Mouse (Mus musculus) embryonic facial prominence, embryonic 12.5 days (tissue): Measurements from ENCODE around the gene Zcchc13. TPM values are rescaled to one million over a fixed set of nuclear protein-coding genes. Genes with fewer than 3 reads are reported as not detected.
"Not testable (repeated sequence)": the region's sequence is repeated elsewhere in the genome, so short reads cannot be mapped to it uniquely, and the experiment has no call there.

Source experiments
- ATAC-seq: fragments of 200-750 bp; cut with Nextera tagmentation; 2 replicates; pipeline ENCODE4 v1.8.0; 2017; ENCODE audit not compliant: insufficient number of reproducible peaks, insufficient read depth, low FRiP score, low TSS enrichment
- H3K27ac ChIP-seq: fragments of 300-500 bp; sonication (generic); 2 replicates; pipeline ENCODE4 v1.5.1; 2016; ENCODE audit warnings: mild to moderate bottlenecking
- H3K27me3 ChIP-seq: fragments of 300-500 bp; sonication (generic); 2 replicates; pipeline ENCODE4 v1.6.1; 2016; ENCODE audit warnings: mild to moderate bottlenecking, moderate library complexity
- H3K36me3 ChIP-seq: fragments of 300-500 bp; sonication (generic); 2 replicates; pipeline ENCODE4 v1.6.1; 2016; ENCODE audit warnings: mild to moderate bottlenecking
- H3K4me1 ChIP-seq: fragments of 300-500 bp; sonication (generic); 2 replicates; pipeline ENCODE4 v1.6.1; 2016
- H3K4me2 ChIP-seq: fragments of 300-500 bp; sonication (generic); replicated peaks from 2 replicates; pipeline ENCODE4 v1.6.1; 2016; ENCODE audit warnings: mild to moderate bottlenecking, moderate library complexity
- H3K4me3 ChIP-seq: fragments of 300-500 bp; sonication (generic); 2 replicates; pipeline ENCODE4 v1.5.1; 2016; ENCODE audit warnings: mild to moderate bottlenecking
- H3K9ac ChIP-seq: fragments of 300-500 bp; sonication (generic); 2 replicates; pipeline ENCODE4 v1.6.1; 2016; ENCODE audit warnings: mild to moderate bottlenecking, moderate library complexity
- H3K9me3 ChIP-seq: fragments of 300-500 bp; sonication (generic); 2 replicates; pipeline ENCODE4 v1.6.1; 2016; ENCODE audit warnings: mild to moderate bottlenecking, moderate library complexity
- WGBS: fragments of 180-500 bp; shearing (Covaris S2); methylation state at CpG from one replicate; pipeline ENCODE4 v1.1.7; 2016; 5-methylcytosine and 5-hydroxymethylcytosine counted together
- polyA plus RNA-seq: library from polyadenylated mRNA; unstranded; fragments of >200 nt; fragmentation: Nextera tagmentation; extraction: Ambion mirVana; gene quantifications from 2 replicates; pipeline ENCODE4 v1.2.1, GENCODE M21; 2016

Zcchc13 gene
- polyA plus RNA-seq, 1 experiment from 2014 or later = not detected

DNA sequence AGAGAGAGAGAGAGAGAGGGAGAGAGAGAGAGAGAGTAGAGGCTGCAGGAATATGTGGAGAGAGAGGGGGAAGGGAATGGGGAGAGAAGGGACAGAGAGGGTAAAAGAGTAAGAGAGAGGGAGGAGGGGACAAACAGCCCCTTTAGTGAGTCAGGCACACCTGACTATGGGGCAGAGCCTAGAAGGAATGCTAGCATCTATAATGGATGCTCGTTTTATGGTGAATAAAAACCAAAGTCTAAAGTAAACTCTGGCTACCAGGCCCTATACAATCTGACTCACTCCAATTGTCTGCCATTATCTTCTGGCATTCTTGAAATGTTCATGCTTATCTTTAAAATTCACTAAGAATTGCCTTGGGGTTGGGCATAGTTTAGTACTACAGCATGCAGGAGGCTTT lies 21.7 kb downstream of the Zcchc13 start:
- Histone ChIP-seq H3K9ac (no peak overlapping the region), H3K36me3 (no peaks in the 10 kb centered on the region), H3K4me1 (no peaks in the 10 kb centered on the region), H3K4me3 (no peak overlapping the region), H3K27ac (no peak overlapping the region), H3K4me2 (no peak overlapping the region), H3K27me3 (no peaks in the 10 kb centered on the region; the same call in 1 of the 2 replicates), H3K9me3 (no peaks in the 10 kb centered on the region)
- no peak for ATAC-seq
- 52% methylated on average over 1 of the region's 1 CpGs for WGBS

DNA sequence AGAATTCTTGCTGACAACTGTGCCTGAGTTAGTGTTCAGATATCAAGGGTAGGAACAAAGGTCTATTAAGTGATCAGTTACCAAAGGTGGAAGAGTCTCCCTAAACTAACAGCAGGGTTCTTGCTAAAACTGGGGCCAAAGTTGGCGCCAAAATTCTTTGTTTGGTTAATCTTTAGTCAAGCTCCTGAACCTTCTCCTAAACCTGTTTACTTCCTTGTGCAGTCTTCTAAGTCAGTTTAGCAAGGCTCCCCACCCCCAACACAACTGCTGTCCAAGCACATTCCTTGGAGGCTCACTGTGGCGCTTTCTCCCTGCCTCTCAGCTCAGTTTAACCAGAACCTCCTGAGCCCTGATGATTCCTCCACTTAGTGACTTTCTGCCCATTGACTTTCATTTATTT lies 22.6 kb downstream of the Zcchc13 start:
- Histone ChIP-seq H3K27me3 (no peaks in the 10 kb centered on the region; the same call in 1 of the 2 replicates), H3K27ac (no peak overlapping the region)

GRCm38 (mm10) chrX:103658985-103659384 lies 28.6 kb downstream of the Zcchc13 start:
- Histone ChIP-seq H3K9ac (no peak overlapping the region), H3K4me3 (no peak overlapping the region), H3K4me2 (no peak overlapping the region), H3K36me3 (no peaks in the 10 kb centered on the region), H3K27me3 (no peaks in the 10 kb centered on the region), H3K4me1 (no peaks in the 10 kb centered on the region), H3K9me3 (no peaks in the 10 kb centered on the region), H3K27ac (no peak overlapping the region)
- 53% methylated on average over 4 of the region's 4 CpGs for WGBS
- ATAC-seq = no peak

More for the DNA sequence above, 22.6 kb downstream of the Zcchc13 start:
- no peak overlapping the region for H3K4me3 ChIP-seq
- 27% methylated on average over 2 of the region's 2 CpGs for WGBS
- H3K9me3 ChIP-seq = no peaks in the 10 kb centered on the region
- no peak overlapping the region for H3K9ac ChIP-seq
- no peaks in the 10 kb centered on the region for H3K36me3 ChIP-seq
- H3K4me2 ChIP-seq = no peak overlapping the region
- no peak for ATAC-seq
- no peaks in the 10 kb centered on the region for H3K4me1 ChIP-seq

DNA sequence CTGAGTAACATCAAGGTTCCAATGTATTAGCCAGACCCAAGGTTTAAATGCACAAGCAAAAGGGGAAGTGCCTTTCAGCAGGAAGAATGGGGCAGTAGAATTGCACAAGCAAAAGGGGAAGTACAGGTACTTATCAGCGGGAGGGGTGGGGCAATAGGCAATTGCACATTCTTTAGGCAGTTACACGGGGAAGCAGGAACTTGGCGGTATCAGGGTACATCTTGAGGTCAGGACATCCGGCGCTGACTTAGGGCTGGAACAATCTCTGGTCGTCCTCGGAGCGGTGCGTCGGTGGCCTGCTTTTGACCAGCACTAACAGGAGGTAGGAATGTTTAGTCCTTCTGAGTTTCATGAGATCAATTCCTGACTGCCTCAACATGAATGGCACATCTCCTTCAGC lies 34.1 kb downstream of the Zcchc13 start:
- not testable (repeated sequence) for ATAC-seq, H3K27me3 ChIP-seq, H3K9ac ChIP-seq, H3K4me3 ChIP-seq, H3K27ac ChIP-seq, H3K4me1 ChIP-seq, H3K4me2 ChIP-seq, H3K9me3 ChIP-seq, H3K36me3 ChIP-seq
- 88% methylated on average over 10 of the region's 10 CpGs for WGBS

GRCm38 (mm10) chrX:103670245-103670644 lies 39.9 kb downstream of the Zcchc13 start:
- H3K36me3 ChIP-seq = no peaks in the 10 kb centered on the region
- no peaks in the 10 kb centered on the region for H3K9me3 ChIP-seq
- no peak overlapping the region for H3K9ac ChIP-seq
- peaks cover 3% of the 10 kb centered on the region; the same call in 1 of the 2 replicates for H3K27me3 ChIP-seq
- H3K4me3 ChIP-seq = no peak overlapping the region
- H3K27ac ChIP-seq = no peak overlapping the region
- no peak overlapping the region for H3K4me2 ChIP-seq
- ATAC-seq = no peak
- H3K4me1 ChIP-seq = no peaks in the 10 kb centered on the region

DNA sequence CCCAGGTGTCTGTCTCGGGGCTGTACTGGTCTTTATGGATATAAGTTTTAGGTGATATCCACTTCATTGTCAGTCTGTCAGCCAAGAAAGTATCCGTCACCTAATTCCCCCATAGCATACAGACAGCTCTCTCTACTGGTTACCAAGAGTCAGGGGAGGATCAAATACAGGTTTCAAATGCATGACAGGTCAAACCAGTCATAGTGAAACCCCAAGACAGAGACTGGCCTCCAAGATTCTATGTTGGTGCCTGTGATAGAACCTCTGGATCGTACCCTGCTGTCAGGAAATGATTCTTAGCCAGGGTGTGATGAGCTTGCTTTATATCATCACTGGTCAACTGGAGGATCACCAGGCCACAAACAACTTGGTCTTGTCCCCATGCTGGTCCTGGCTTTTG lies 43.4 kb downstream of the Zcchc13 start:
- Histone ChIP-seq H3K27ac (no peak overlapping the region), H3K4me2 (no peak overlapping the region), H3K4me1 (no peaks in the 10 kb centered on the region), H3K27me3 (no peaks in the 10 kb centered on the region; the same call in 1 of the 2 replicates), H3K36me3 (no peaks in the 10 kb centered on the region), H3K4me3 (no peak overlapping the region), H3K9me3 (no peaks in the 10 kb centered on the region), H3K9ac (no peak overlapping the region)
- WGBS = 78% methylated on average over 3 of the region's 3 CpGs
- ATAC-seq = no peak

DNA sequence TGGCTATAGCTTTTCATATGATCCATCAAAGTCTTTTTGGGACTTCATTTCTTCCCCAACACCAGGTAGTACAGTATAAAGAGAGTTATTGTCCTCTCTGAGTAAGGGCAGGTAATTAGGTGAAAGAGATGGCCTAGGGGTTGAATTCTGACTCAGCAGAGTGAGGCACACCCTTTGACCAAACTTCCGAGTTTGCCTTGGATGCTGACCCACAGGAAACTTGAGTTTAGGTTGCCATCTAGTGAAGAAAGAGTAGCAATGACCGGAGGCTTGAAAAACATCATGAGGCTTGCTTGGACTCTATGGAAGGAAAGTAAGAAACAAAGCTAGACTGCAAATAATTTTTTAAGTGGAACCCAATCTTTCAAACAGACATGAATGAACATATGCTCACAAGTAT lies 44.3 kb downstream of the Zcchc13 start:
- ATAC-seq = no peak
- 25% methylated on average over 2 of the region's 2 CpGs for WGBS
- Histone ChIP-seq H3K4me2 (no peak overlapping the region), H3K27me3 (no peaks in the 10 kb centered on the region; the same call in 1 of the 2 replicates), H3K36me3 (no peaks in the 10 kb centered on the region), H3K27ac (no peak overlapping the region), H3K9me3 (no peaks in the 10 kb centered on the region), H3K4me3 (no peak overlapping the region), H3K4me1 (no peaks in the 10 kb centered on the region), H3K9ac (no peak overlapping the region)

Other genes starting within 250 kb of the Zcchc13 start
- gene Tsx, start 216.1 kb upstream of the Zcchc13 start, polyA plus RNA-seq = 0.67 TPM in 1 of 2 replicates, not detected in the other
- not detected in 2 replicates for gene Gm26992, start 208.6 kb upstream of the Zcchc13 start, polyA plus RNA-seq
- gene Slc16a2, start 191.4 kb downstream of the Zcchc13 start, polyA plus RNA-seq = 11.6 and 13.4 TPM in 2 replicates